Mouse (Mus musculus) erythroblast, embryonic 14.5 days (primary cell): ENCODE measurements around the gene Tmem132b. TPM values are rescaled to one million over a fixed set of nuclear protein-coding genes. Genes with fewer than 3 reads are reported as not detected.

Experiments
- H3K27me3 ChIP-seq: 2 replicates; pipeline ENCODE4 v1.6.1; 2012; ENCODE audit warnings: inconsistent platforms; ENCODE audit not compliant: control insufficient read depth
- H3K36me3 ChIP-seq: 2 replicates; pipeline ENCODE4 v1.6.1; 2012; ENCODE audit warnings: mild to moderate bottlenecking, inconsistent platforms; ENCODE audit not compliant: control insufficient read depth
- H3K4me1 ChIP-seq: 2 replicates; pipeline ENCODE4 v1.6.1; 2012; ENCODE audit warnings: inconsistent platforms; ENCODE audit not compliant: control insufficient read depth
- H3K4me3 ChIP-seq: replicated peaks from 2 replicates; pipeline ENCODE3; 2012; ENCODE audit warnings: moderate library complexity, mild to moderate bottlenecking, inconsistent platforms
- H3K9me3 ChIP-seq: 2 replicates; pipeline ENCODE4 v1.6.1; 2012; ENCODE audit warnings: low read length, inconsistent platforms, mixed read lengths; ENCODE audit not compliant: control insufficient read depth
- GATA1 ChIP-seq: IDR thresholded peaks from 2 replicates; pipeline ENCODE4 v1.6.1; 2012; ENCODE audit warnings: low read length, inconsistent platforms, mixed read lengths
- TAL1 ChIP-seq: IDR thresholded peaks from 3 replicates; pipeline ENCODE4 v1.6.1; 2012; ENCODE audit warnings: low read length, inconsistent platforms, mixed read lengths
- polyA plus RNA-seq: library from polyadenylated mRNA; stranded (reverse); fragments of >175 nt; gene quantifications from 2 replicates; pipeline ENCODE4 v1.2.3, GENCODE M21; 2012

The Tmem132b gene
- polyA plus RNA-seq, 1 experiment = not detected

DNA sequence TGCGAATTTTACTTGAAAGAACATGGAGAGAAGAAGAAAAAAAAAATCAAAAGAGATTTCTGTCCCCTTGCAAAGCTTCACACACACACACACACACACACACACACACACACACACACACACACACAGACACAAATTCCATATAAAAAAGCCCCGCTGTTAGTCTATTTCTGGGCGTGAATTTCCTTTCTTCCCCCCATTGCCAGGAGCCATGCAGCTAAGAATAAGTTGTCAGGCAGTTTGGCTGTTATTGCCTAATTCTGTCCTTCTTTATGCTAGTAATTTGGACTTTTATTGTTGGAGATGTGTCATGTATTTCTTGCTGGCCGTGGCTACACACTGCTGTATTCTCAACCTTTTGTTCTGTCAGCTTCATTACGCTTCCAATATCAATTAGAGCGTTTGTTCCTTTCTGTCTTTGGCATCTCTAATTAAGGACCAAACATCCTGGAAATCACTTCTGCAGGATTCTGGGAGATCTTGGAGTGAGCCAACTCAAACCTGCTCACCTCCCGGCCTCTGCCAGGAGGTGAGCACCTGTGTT, 225.5 kb downstream of the Tmem132b start:
- H3K4me1 ChIP-seq = no peaks in the 10 kb centered on the region
- H3K4me3 ChIP-seq = no peak overlapping the region
- no peaks in the 10 kb centered on the region for H3K36me3 ChIP-seq
- no peak for TF ChIP-seq TAL1
- no peaks in the 10 kb centered on the region for H3K27me3 ChIP-seq
- H3K9me3 ChIP-seq = peaks cover 66% of the 10 kb centered on the region

- Histone ChIP-seq H3K36me3 (no peaks in the 10 kb centered on the region), H3K4me1 (no peaks in the 10 kb centered on the region), H3K27me3 (no peaks in the 10 kb centered on the region), H3K9me3 (peaks cover 64% of the 10 kb centered on the region), H3K4me3 (no peak overlapping the region)
- TF ChIP-seq GATA1 = no peak
- no peak for TF ChIP-seq TAL1
Observed at GRCm38 (mm10) chr5:125758506-125758905, 226.9 kb downstream of the Tmem132b start.

- TF ChIP-seq TAL1 (no peak), GATA1 (no peak)
- Histone ChIP-seq H3K4me3 (no peak overlapping the region), H3K27me3 (no peaks in the 10 kb centered on the region), H3K36me3 (no peaks in the 10 kb centered on the region), H3K9me3 (peaks cover 73% of the 10 kb centered on the region), H3K4me1 (no peaks in the 10 kb centered on the region)
Observed at GRCm38 (mm10) chr5:125766941-125767340, 235.4 kb downstream of the Tmem132b start.

DNA sequence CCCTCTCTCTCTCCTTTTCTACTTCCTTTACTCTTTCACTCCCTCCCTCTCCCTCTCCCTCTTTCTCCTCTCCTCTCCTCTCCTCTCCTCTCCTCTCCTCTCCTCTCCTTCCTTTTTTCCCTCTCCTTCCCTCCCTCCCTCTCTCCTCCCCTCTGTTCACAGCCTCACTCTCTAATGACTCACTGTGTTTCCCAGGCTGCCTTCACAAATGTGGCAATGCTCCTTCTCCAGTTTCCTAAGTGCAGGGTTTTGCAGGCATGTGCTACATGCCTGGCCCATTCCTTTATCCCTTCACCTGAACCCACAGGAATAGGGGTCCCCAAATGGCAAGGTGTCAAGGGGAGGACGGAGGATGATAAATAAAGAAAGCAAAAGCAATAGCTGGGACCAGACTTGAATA, 236.4 kb downstream of the Tmem132b start:
- H3K4me1 ChIP-seq = no peaks in the 10 kb centered on the region
- H3K36me3 ChIP-seq = no peaks in the 10 kb centered on the region
- H3K4me3 ChIP-seq = no peak overlapping the region
- TF ChIP-seq TAL1 (no peak), GATA1 (no peak)
- peaks cover 71% of the 10 kb centered on the region for H3K9me3 ChIP-seq
- no peaks in the 10 kb centered on the region for H3K27me3 ChIP-seq

DNA sequence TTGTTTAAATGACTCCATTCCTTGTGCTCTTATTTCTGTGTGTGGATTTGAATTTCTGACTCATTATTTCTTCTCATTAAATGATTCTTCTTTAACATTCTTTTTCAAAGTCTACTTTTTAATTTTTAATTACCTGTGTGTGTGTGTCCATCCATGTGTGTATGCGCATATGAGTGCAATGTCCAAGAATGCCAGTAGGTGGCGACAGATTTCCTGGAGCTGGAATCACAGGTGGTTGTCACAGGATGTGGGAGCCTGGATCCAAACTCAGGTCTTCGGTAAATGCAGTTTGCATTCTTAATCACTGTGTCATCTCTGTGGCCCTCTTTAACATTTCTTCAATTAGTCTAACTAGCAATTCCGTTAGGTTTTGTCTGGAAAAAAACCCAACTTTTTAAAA, 240.7 kb downstream of the Tmem132b start:
- H3K36me3 ChIP-seq = no peaks in the 10 kb centered on the region
- no peak for TF ChIP-seq TAL1
- TF ChIP-seq GATA1 = no peak
- no peaks in the 10 kb centered on the region for H3K27me3 ChIP-seq

GRCm38 (mm10) chr5:125772756-125773155, 241.2 kb downstream of the Tmem132b start:
- H3K4me1 ChIP-seq = no peaks in the 10 kb centered on the region
- H3K36me3 ChIP-seq = no peaks in the 10 kb centered on the region
- H3K4me3 ChIP-seq = no peak overlapping the region
- no peaks in the 10 kb centered on the region for H3K27me3 ChIP-seq
- H3K9me3 ChIP-seq = peaks cover 58% of the 10 kb centered on the region
- TF ChIP-seq TAL1 = no peak
- TF ChIP-seq GATA1 = no peak

More for the DNA sequence above, 240.7 kb downstream of the Tmem132b start:
- H3K4me3 ChIP-seq = no peak overlapping the region
- H3K9me3 ChIP-seq = peaks cover 54% of the 10 kb centered on the region
- no peaks in the 10 kb centered on the region for H3K4me1 ChIP-seq

DNA sequence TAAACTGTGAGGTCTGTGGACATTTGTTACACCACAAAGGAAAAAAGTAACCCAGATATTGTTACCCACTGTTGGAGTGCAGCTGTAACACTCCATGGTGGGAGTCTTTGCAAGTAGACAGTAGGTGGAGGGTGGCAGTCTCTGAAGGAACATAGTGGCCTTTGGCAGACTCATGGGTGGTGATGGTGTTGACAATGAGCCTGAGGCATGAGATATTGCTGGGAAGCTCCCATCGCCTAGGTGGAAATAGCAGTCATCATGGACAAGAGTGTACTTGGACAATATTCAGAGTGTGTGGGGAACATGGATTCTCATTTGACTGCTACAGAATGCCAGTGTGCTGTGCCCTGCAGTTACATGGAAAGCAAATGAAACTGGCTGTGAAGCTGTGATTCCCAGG, 248.8 kb downstream of the Tmem132b start:
- Histone ChIP-seq H3K36me3 (no peaks in the 10 kb centered on the region), H3K4me1 (no peaks in the 10 kb centered on the region), H3K4me3 (no peak overlapping the region), H3K9me3 (peaks cover 82% of the 10 kb centered on the region), H3K27me3 (no peaks in the 10 kb centered on the region)
- TF ChIP-seq GATA1 (no peak), TAL1 (no peak)

DNA sequence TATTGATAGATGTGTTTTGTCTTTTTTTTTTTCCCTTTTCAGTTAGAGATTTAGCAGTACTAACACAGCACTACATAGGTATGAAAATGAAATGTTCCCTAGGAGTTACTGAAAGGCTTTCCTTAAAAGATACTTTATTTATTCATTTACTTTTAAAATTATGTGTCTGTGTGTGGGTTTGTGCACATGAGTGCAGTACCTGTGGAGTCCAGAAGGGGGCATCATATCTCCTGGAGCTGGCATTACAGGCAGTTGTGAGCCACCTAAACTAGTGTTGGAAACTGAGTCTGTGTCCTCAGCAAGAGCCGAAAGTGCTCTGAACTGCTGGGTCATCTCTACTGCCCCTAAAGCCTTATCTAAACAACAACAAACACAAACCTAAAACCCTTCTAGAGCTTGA, 261.1 kb downstream of the Tmem132b start:
- H3K36me3 ChIP-seq = no peaks in the 10 kb centered on the region
- no peaks in the 10 kb centered on the region for H3K27me3 ChIP-seq
- no peak for TF ChIP-seq TAL1
- H3K9me3 ChIP-seq = peaks cover 31% of the 10 kb centered on the region
- no peak overlapping the region for H3K4me3 ChIP-seq
- no peaks in the 10 kb centered on the region for H3K4me1 ChIP-seq

DNA sequence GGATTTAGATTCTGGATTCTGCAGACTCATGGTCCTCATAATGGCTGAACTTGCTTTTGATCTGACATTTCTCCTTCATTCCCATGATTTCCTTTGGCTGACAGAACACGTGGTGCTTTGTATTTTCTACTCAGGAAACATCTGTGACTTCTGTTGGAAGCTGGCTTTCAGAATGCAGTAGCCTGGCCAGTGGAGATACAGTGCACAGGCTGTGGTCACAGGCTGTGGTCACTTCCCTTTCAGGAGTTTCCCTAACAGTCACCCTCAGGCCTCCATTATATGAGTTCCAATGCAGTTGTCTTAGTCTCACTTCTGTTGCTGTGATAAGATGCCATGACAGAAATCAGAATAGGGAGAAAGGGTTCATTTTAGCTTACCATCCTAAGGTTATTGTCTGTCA, 262.7 kb downstream of the Tmem132b start:
- no peaks in the 10 kb centered on the region for H3K4me1 ChIP-seq
- H3K27me3 ChIP-seq = no peaks in the 10 kb centered on the region
- TF ChIP-seq TAL1 (no peak), GATA1 (no peak)
- H3K9me3 ChIP-seq = peaks cover 33% of the 10 kb centered on the region
- H3K36me3 ChIP-seq = no peaks in the 10 kb centered on the region
- H3K4me3 ChIP-seq = no peak overlapping the region

GRCm38 (mm10) chr5:125799622-125800021, 268.0 kb downstream of the Tmem132b start:
- Histone ChIP-seq H3K27me3 (no peaks in the 10 kb centered on the region), H3K4me3 (no peak overlapping the region), H3K36me3 (no peaks in the 10 kb centered on the region), H3K4me1 (no peaks in the 10 kb centered on the region), H3K9me3 (peaks cover 47% of the 10 kb centered on the region)
- no peak for TF ChIP-seq TAL1
- no peak for TF ChIP-seq GATA1
